Mouse (Mus musculus): ENCODE results near the gene Eloa.

DNA sequence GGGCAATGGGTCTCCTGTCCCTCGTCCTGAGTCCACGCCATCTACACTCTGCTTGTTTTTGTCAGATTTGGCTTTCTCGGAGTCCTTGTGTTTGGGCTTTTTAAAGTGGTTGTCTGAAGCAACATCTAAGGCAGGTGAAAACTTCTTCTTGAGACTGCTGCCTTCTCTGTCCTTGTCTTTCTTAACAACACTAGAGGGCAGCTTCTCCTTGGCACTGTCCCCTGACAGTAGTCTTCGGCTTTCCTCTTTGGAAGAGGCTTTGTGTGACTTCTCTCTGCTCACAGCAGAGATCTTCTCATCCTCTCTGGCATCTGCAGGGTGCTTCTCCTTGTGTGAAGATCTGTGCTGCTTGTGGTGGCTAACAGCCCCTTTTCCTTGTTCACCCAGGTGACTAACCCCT lies 11.0 kb downstream of the Eloa start:
- no peak for TF ChIP-seq TAL1 (conservative IDR thresholded peaks at IDR 0.05; ENCODE audit: low read depth, low read length)
- TF ChIP-seq CTCF (IDR thresholded peaks at IDR 0.05; ENCODE audit: low read depth, low read length): no peak

Measured in G1E (cell line).